Comparison of ENCODE assay signal across 15 mouse cellular contexts in the genomic region with DNA sequence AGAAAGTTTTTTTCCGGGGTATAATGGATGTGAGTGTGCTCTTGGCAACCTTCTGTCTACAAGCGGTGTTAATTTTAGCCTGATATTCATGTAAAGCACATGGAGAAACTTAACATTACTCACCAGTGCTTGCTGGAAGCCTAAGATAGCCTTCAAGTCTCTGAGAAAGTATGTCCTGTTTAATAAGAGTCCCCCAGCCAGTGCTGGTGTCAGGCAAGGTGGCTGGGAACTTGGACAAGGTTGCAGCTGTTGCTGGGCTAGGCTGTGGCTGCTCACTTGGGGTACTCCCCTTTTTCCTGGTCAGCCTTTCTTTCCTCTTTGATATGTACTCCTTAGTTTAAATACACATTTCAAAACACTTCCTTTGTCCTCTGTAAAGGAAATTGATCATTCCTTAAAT.
DNase-seq lines count a peak whose midpoint lies in the region; ATAC-seq and TF ChIP-seq lines count a peak whose summit lies in the region.
"Had no signal": no experiment of that assay in that cellular context is flagged by ENCODE, and none has a peak within 500 bp of the region (broad histone marks: within the 10 kb centered on the region; RNA-seq: fewer than 3 reads in every experiment).

No protein-coding gene starts in this region.

- no peaks in the 10 kb centered on the region for H3K36me3 ChIP-seq in kidney, embryonic 14.5 days (ENCODE audit: control insufficient read depth, insufficient read depth, low read length)
- H3K36me3 ChIP-seq in forebrain, postnatal 0 days (ENCODE audit: insufficient read depth): no peaks in the 10 kb centered on the region
- H3K36me3 ChIP-seq: liver, embryonic 12.5 days had no signal

- ATAC-seq in frontal cortex, adult (ENCODE audit: low TSS enrichment): peak; percentile 60
- peak; percentile 84 for ATAC-seq in kidney, embryonic 14.5 days (ENCODE audit: low FRiP score, low TSS enrichment)
- ATAC-seq in megakaryocyte progenitor cell, adult 5-6 weeks (replicated peaks; ENCODE audit: poor library complexity): peak; percentile 63
- ATAC-seq in forebrain, postnatal 0 days: no peak
- ATAC-seq: liver, embryonic 12.5 days had no signal

- H3K4me1 ChIP-seq in kidney, embryonic 14.5 days (ENCODE audit: control insufficient read depth, insufficient read depth, low read length): peaks cover 21% of the 10 kb centered on the region
- H3K4me1 ChIP-seq in forebrain, postnatal 0 days (ENCODE audit: insufficient read depth): no peaks in the 10 kb centered on the region
- H3K4me1 ChIP-seq: liver, embryonic 12.5 days had no signal

- TF ChIP-seq CTCF in forebrain, postnatal 0 days (IDR thresholded peaks at IDR 0.05; ENCODE audit: low read depth): no peak

- no peaks in the 10 kb centered on the region for H3K27me3 ChIP-seq in kidney, embryonic 14.5 days (ENCODE audit: control insufficient read depth, insufficient read depth, low read length)
- H3K27me3 ChIP-seq in forebrain, postnatal 0 days (ENCODE audit: insufficient read depth, low read length): no peaks in the 10 kb centered on the region
- H3K27me3 ChIP-seq: liver, embryonic 12.5 days had no signal

- no peak overlapping the region for H3K9ac ChIP-seq in kidney, embryonic 14.5 days (ENCODE audit: low read depth, low read length)
- no peak overlapping the region for H3K9ac ChIP-seq in forebrain, postnatal 0 days
- H3K9ac ChIP-seq: liver, embryonic 12.5 days had no signal

- DNase-seq in frontal cortex, postnatal 14 days (ENCODE audit: low spot score in 2 of 2): no peak
- no peak for DNase-seq in kidney, adult 11 months
- DNase-seq in R1 (ENCODE audit: low read depth, low spot score) (peak; percentile 12), adipocyte (ENCODE audit: low spot score) (no peak)
- DNase-seq in forebrain, postnatal 0 days: no peak
- DNase-seq: adrenal gland, adult 2 months; B cell, adult 2 months; cerebellum, adult 18-20 months; right cerebral cortex, adult 18-20 months had no signal

- no peak overlapping the region for H3K4me3 ChIP-seq in kidney, embryonic 14.5 days (ENCODE audit: low read length)
- no peak overlapping the region for H3K4me3 ChIP-seq in forebrain, postnatal 0 days (ENCODE audit: low read depth, low read length)
- H3K4me3 ChIP-seq: left cerebral cortex, adult 2 months; liver, embryonic 12.5 days had no signal

- H3K27ac ChIP-seq in kidney, embryonic 14.5 days (ENCODE audit: low read depth, low read length): no peak overlapping the region; the same call in 1 of the 2 replicates
- H3K27ac ChIP-seq in forebrain, postnatal 0 days (ENCODE audit: low read depth, low read length): no peak overlapping the region
- H3K27ac ChIP-seq: left cerebral cortex, adult 2 months; liver, embryonic 12.5 days had no signal

- no peaks in the 10 kb centered on the region for H3K9me3 ChIP-seq in kidney, embryonic 14.5 days (ENCODE audit: control insufficient read depth, low read length)
- H3K9me3 ChIP-seq in forebrain, postnatal 0 days (ENCODE audit: low read length): no peaks in the 10 kb centered on the region
- H3K9me3 ChIP-seq: liver, embryonic 12.5 days had no signal

- 47% methylated on average over 2 of the region's 2 CpGs for WGBS in kidney, embryonic 14.5 days
- 73% methylated on average over 2 of the region's 2 CpGs for WGBS in forebrain, postnatal 0 days

- no peak overlapping the region for H3K4me2 ChIP-seq in kidney, embryonic 14.5 days (replicated peaks; ENCODE audit: low read depth, low read length)
- no peak overlapping the region for H3K4me2 ChIP-seq in forebrain, postnatal 0 days (ENCODE audit: low read depth)
- H3K4me2 ChIP-seq: liver, embryonic 12.5 days; midbrain, embryonic 11.5 days had no signal
